Mouse (Mus musculus) forebrain, embryonic 14.5 days (tissue): ENCODE data around the gene Dido1. TPM values are rescaled to one million over a fixed set of nuclear protein-coding genes. Genes with fewer than 3 reads are reported as not detected.

Experiments used
- ATAC-seq: fragments of 200-750 bp; cut with Nextera tagmentation; 2 replicates; pipeline ENCODE4 v1.8.0; 2017; ENCODE audit warnings: mild to moderate bottlenecking, moderate library complexity
- DNase-seq: peaks from one replicate; pipeline ENCODE4 v3.0.0-alpha.2; 2015; ENCODE audit warnings: low spot score
- H3K27ac ChIP-seq: fragments of 300-500 bp; sonication (generic); 2 replicates; pipeline ENCODE4 v1.5.1; 2014; ENCODE audit warnings: low read depth, mild to moderate bottlenecking, control low read depth, low read length, moderate library complexity
- H3K27me3 ChIP-seq: fragments of 300-500 bp; sonication (generic); replicated peaks from 2 replicates; pipeline ENCODE4 v1.6.1; 2014; ENCODE audit warnings: low read length, control low read depth, mixed read lengths; ENCODE audit not compliant: control insufficient read depth, insufficient read depth
- H3K36me3 ChIP-seq: fragments of 300-500 bp; sonication (generic); 2 replicates; pipeline ENCODE4 v1.6.1; 2014; ENCODE audit warnings: low read length, control low read depth; ENCODE audit not compliant: control insufficient read depth, insufficient read depth
- H3K4me1 ChIP-seq: fragments of 300-500 bp; sonication (generic); 2 replicates; pipeline ENCODE4 v1.6.1; 2014; ENCODE audit warnings: antibody characterized with exemption, low read length, control low read depth; ENCODE audit not compliant: control insufficient read depth, insufficient read depth
- H3K4me2 ChIP-seq: fragments of 300-500 bp; sonication (generic); 2 replicates; pipeline ENCODE4 v1.6.1; 2014; ENCODE audit warnings: mild to moderate bottlenecking, control low read depth, low read length
- H3K4me3 ChIP-seq: fragments of 300-500 bp; sonication (generic); 2 replicates; pipeline ENCODE4 v1.5.1; 2014; ENCODE audit warnings: low read depth, low read length, control low read depth
- H3K9ac ChIP-seq: fragments of 300-500 bp; sonication (generic); 2 replicates; pipeline ENCODE4 v1.6.1; 2014; ENCODE audit warnings: mild to moderate bottlenecking, low read length, control low read depth, moderate library complexity
- H3K9me3 ChIP-seq: fragments of 300-500 bp; sonication (generic); replicated peaks from 2 replicates; pipeline ENCODE4 v1.6.1; 2016; ENCODE audit warnings: low read length, control low read depth, mixed read lengths; ENCODE audit not compliant: control insufficient read depth
- WGBS: fragments of 180-500 bp; shearing (Covaris S2); extraction: QIAGEN DNeasy Blood & Tissue Kit; methylation state at CpG from one replicate; pipeline ENCODE4 v1.1.7; 2014; 5-methylcytosine and 5-hydroxymethylcytosine counted together
- polyA plus RNA-seq: library from polyadenylated mRNA; unstranded; fragments of >200 nt; fragmentation: Nextera tagmentation; extraction: Ambion mirVana; gene quantifications from 2 replicates; pipeline ENCODE4 v1.2.1, GENCODE M21; 2014

Dido1 gene
- polyA plus RNA-seq, 1 experiment from 2014 or later, result 21.0 TPM

DNA sequence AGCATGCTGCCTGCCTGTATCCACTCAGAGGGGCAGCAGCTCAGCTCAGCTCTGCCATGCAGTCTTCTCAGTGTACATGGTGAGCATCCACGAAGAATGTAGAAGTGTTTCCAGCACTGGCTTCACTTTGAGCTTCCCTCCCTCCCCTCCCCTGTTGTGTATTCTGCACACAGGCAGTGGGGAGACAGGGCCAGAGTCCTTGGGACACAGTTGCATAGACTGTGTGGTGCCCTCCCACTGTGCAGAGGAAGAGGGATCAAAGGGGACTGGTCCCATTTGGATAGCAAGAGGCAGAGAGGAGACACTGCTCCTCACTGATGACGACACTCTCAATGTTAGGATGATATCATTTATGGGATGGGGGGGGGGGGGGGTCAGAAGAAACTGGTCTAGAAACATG lies 28.6 kb downstream of the Dido1 start:
- Histone ChIP-seq H3K4me1 (no peaks in the 10 kb centered on the region), H3K9ac (no peak overlapping the region), H3K9me3 (no peaks in the 10 kb centered on the region), H3K27ac (no peak overlapping the region), H3K27me3 (no peaks in the 10 kb centered on the region), H3K4me2 (no peak overlapping the region), H3K4me3 (no peak overlapping the region), H3K36me3 (peaks cover 70% of the 10 kb centered on the region)
- 64% methylated on average over 2 of the region's 2 CpGs for WGBS
- no peak for ATAC-seq
- DNase-seq, result no peak

DNA sequence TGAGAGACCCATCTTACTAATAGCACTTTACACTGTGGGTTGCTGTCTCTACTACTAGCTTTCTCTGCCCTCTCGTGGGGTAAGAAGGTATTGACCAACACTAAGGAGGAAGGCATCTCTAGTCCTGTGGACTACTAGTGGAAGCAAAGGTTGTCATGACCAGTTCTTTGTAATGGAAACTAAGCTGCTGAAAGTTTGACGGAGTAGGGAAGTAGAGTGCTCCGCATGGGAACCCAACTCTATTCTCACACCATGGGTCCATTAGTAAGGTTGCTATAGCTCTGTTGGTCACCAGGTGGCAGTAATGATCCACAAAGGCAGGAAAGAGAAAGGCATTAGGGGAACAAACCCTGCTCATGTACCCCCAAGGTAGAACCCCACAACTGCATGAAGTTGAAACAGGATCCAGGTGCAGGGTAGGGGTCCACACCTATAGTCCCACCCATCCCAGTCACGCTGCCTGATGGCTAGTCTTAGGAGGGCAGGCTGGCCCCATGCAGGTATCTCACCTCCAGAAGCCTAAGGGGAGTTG lies 31.1 kb downstream of the Dido1 start:
- Histone ChIP-seq H3K4me3 (no peak overlapping the region), H3K9ac (no peak overlapping the region), H3K4me1 (no peaks in the 10 kb centered on the region), H3K36me3 (peaks cover 63% of the 10 kb centered on the region), H3K27me3 (no peaks in the 10 kb centered on the region), H3K9me3 (no peaks in the 10 kb centered on the region), H3K27ac (no peak overlapping the region), H3K4me2 (no peak overlapping the region)
- WGBS, result 31% methylated on average over 4 of the region's 4 CpGs
- DNase-seq (peak; percentile 75), ATAC-seq (peak; percentile 65)

DNA sequence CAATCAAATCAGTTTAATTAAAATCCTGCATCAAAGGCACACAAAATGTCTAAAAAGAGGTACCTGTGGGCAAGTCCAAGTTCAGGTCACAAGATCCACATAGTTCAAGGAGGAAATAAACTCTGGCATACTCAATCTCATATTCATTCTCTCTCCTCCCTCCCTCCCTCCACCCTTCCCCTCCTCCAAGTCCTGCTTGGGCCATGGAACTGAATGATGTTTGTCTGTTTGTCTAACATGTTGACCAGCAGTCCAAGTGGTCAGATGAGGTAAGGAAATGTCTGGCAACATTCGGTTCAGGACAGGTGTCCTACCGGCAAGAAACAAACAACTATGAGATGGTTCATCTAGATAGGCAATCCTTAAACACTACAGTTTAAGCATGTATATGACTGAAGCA lies 33.1 kb downstream of the Dido1 start:
- Histone ChIP-seq H3K36me3 (peaks cover 63% of the 10 kb centered on the region), H3K4me3 (no peak overlapping the region), H3K4me2 (no peak overlapping the region), H3K4me1 (no peaks in the 10 kb centered on the region), H3K27ac (no peak overlapping the region), H3K9me3 (no peaks in the 10 kb centered on the region), H3K9ac (no peak overlapping the region), H3K27me3 (no peaks in the 10 kb centered on the region)
- 94% methylated on average over 2 of the region's 2 CpGs for WGBS
- no peak for ATAC-seq
- DNase-seq, result no peak

DNA sequence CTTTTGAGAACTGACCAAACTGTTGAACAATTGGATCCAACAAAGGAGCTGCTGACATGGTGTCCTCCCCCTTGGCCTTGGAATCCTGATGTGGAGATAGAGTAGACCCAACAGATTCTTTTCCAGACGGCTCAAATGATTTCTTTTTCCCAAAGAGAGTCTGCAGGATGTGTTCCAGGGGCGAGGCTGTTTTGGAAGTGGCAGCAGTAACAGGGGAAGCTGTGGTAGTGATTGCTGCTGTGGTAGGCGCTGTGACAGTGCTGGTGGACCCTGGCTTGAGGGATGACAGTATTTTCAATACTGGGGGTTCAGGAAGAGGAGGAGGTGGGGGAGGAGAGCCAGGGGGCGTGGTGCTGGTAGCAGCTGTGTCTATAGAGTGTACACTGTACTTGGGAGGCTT lies 47.8 kb downstream of the Dido1 start:
- H3K36me3 ChIP-seq, result peaks cover 49% of the 10 kb centered on the region
- ATAC-seq (no peak), DNase-seq (no peak)
- H3K4me1 ChIP-seq, result no peaks in the 10 kb centered on the region
- no peak overlapping the region for H3K4me3 ChIP-seq
- 89% methylated on average over 4 of the region's 4 CpGs for WGBS
- H3K9ac ChIP-seq, result no peak overlapping the region
- no peaks in the 10 kb centered on the region for H3K27me3 ChIP-seq
- no peak overlapping the region for H3K27ac ChIP-seq
- no peaks in the 10 kb centered on the region for H3K9me3 ChIP-seq
- no peak overlapping the region for H3K4me2 ChIP-seq

DNA sequence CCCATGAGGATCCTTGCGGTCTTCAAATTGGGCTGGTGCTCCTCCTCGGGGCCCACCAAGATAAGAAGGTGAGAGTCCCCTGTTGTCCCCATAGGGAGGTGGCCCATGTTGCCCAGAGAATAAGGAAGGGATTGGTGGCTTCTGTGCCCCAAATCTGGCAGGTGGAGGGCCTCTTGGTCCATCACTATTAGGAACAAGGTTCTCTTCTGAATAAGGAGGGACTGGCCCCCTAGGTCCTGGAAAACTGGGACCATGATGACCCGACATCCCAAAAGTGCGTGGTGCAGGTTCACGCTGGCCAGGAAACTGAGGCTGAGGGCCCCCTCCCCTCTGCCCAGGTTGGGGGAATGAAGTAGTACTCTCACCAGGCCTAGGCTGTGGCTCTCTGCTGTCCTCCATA lies 49.3 kb downstream of the Dido1 start:
- H3K4me2 ChIP-seq, result no peak overlapping the region
- H3K27ac ChIP-seq, result no peak overlapping the region
- no peak overlapping the region for H3K4me3 ChIP-seq
- DNase-seq (no peak), ATAC-seq (no peak)
- 95% methylated on average over 5 of the region's 5 CpGs for WGBS
- H3K36me3 ChIP-seq, result peaks cover 34% of the 10 kb centered on the region
- H3K9me3 ChIP-seq, result no peaks in the 10 kb centered on the region
- H3K27me3 ChIP-seq, result no peaks in the 10 kb centered on the region
- H3K4me1 ChIP-seq, result no peaks in the 10 kb centered on the region
- no peak overlapping the region for H3K9ac ChIP-seq

DNA sequence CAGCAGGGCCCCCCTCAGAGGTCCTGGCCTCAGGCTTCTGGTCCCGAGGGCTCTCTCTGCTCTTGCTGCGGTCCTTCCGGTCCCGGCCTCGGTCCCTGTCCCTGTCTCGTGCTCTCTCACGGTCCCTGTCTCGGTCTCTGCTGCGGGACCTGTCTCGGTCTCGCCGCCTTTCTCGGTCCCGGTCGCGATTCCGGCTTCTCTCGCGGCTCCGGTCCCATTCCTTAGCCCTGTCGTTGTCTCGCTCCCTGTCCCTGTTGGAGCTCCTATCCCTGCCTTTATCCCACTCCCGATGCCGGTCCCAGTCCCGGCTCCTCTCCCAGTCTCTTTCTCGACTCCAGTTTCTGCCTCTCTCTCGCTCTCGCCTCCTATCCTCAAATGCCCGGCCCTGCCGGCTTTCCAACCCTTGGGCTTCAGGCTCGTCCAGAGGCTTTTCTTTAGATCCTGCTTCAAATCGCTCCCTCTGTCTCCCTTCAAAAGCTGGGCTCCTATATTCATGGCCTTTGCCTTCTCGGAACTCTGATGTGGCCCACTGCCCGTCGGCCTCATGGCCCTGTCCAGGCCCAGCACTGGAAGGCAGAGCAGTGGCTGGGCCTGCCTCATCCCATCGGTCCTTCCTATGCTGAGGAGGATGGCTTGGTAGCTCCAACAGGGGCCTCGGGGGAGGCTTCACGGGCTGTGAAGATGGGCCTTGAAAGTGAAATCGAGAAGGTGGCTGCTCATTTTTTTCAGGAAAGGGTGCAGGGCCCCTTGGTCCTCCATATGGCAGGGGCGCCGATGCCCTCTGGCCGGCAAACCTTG lies 50.2 kb downstream of the Dido1 start:
- H3K4me2 ChIP-seq, result peak overlapping the region; percentile 34
- H3K4me3 ChIP-seq, result no peak overlapping the region
- H3K9me3 ChIP-seq, result no peaks in the 10 kb centered on the region
- H3K27ac ChIP-seq, result no peak overlapping the region
- H3K36me3 ChIP-seq, result peaks cover 24% of the 10 kb centered on the region
- DNase-seq, result no peak
- H3K4me1 ChIP-seq, result no peaks in the 10 kb centered on the region
- ATAC-seq, result no peak
- H3K27me3 ChIP-seq, result no peaks in the 10 kb centered on the region
- 30% methylated on average over 42 of the region's 42 CpGs for WGBS
- H3K9ac ChIP-seq, result peak overlapping the region; percentile 50

DNA sequence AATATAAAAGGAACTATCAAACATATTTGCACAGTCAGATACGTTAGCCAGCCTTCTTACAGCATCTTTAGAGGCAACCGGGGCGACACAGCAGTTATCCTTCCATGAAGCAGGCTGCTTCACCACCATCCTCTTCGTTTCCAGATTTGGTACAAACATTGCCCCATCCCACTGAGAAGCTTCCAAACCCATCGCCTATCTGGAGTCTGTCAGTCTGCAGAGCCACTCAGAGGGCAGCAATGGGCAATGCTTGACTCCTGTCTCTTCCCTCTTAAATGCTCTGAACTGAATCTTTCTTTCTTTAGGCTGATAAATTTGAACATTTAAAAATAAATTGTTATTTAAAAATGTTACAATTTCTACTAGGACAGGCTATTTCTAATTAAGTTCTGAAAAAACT lies 51.4 kb downstream of the Dido1 start:
- Histone ChIP-seq H3K27me3 (no peaks in the 10 kb centered on the region), H3K4me1 (no peaks in the 10 kb centered on the region), H3K4me3 (no peak overlapping the region), H3K4me2 (no peak overlapping the region), H3K27ac (no peak overlapping the region), H3K36me3 (peaks cover 22% of the 10 kb centered on the region), H3K9ac (no peak overlapping the region), H3K9me3 (no peaks in the 10 kb centered on the region)
- WGBS, result 89% methylated on average over 5 of the region's 5 CpGs
- ATAC-seq (no peak), DNase-seq (no peak)

- DNase-seq, result peak; percentile 84
Observed at GRCm38 (mm10) chr2:180657394-180658013, 52.3 kb downstream of the Dido1 start.

DNA sequence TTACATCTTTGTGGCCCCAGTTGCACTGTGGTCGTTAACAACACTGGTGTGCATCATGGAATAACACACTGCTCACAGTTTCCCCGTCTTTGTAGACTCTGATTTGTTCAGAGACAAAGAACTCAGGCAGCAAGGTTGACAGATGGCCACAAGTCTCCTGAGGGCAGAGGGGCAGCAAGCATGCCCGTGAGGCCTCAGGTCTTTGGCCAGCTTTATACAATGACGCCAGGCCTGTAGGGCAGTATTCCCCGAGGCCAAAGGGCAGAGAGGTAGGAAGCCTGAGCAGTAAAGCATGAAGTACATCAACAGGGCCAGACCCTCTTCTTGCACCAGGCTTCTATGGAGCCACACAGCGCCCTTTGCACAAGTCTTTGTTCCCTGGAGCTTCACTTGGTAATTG lies 54.6 kb downstream of the Dido1 start:
- no peak overlapping the region for H3K4me3 ChIP-seq
- H3K9ac ChIP-seq, result no peak overlapping the region
- ATAC-seq (no peak), DNase-seq (no peak)
- no peaks in the 10 kb centered on the region for H3K36me3 ChIP-seq
- H3K27ac ChIP-seq, result no peak overlapping the region
- H3K4me1 ChIP-seq, result no peaks in the 10 kb centered on the region
- 48% methylated on average over 6 of the region's 6 CpGs for WGBS
- H3K9me3 ChIP-seq, result no peaks in the 10 kb centered on the region
- H3K27me3 ChIP-seq, result no peaks in the 10 kb centered on the region
- no peak overlapping the region for H3K4me2 ChIP-seq

More at GRCm38 (mm10) chr2:180657394-180658013, 52.3 kb downstream of the Dido1 start:
- 77% methylated on average over 4 of the region's 4 CpGs for WGBS
- ATAC-seq, result peak; percentile 68
- peaks cover 22% of the 10 kb centered on the region for H3K36me3 ChIP-seq
- H3K27ac ChIP-seq, result no peak overlapping the region
- no peak overlapping the region for H3K4me3 ChIP-seq
- no peak overlapping the region for H3K9ac ChIP-seq
- H3K27me3 ChIP-seq, result no peaks in the 10 kb centered on the region
- no peaks in the 10 kb centered on the region for H3K9me3 ChIP-seq
- no peaks in the 10 kb centered on the region for H3K4me1 ChIP-seq
- no peak overlapping the region for H3K4me2 ChIP-seq
